Mouse (Mus musculus) midbrain, embryonic 13.5 days (tissue): ENCODE measurements around the gene Prf1. TPM values are rescaled to one million over a fixed set of nuclear protein-coding genes. Genes with fewer than 3 reads are reported as not detected.

Experiments used
- ATAC-seq: fragments of 200-750 bp; cut with Nextera tagmentation; 2 replicates; pipeline ENCODE4 v1.8.0; 2017; ENCODE audit warnings: mild to moderate bottlenecking, moderate TSS enrichment, moderate library complexity
- H3K27ac ChIP-seq: fragments of 300-500 bp; sonication (generic); 2 replicates; pipeline ENCODE4 v1.5.1; 2015; ENCODE audit warnings: inconsistent platforms, mild to moderate bottlenecking, moderate library complexity
- H3K27me3 ChIP-seq: fragments of 300-500 bp; sonication (generic); 2 replicates; pipeline ENCODE4 v1.6.1; 2015; ENCODE audit warnings: mild to moderate bottlenecking, inconsistent platforms
- H3K36me3 ChIP-seq: fragments of 300-500 bp; sonication (generic); 2 replicates; pipeline ENCODE4 v1.6.1; 2015; ENCODE audit warnings: mild to moderate bottlenecking, inconsistent platforms
- H3K4me1 ChIP-seq: fragments of 300-500 bp; sonication (generic); replicated peaks from 2 replicates; pipeline ENCODE4 v1.6.1; 2015; ENCODE audit warnings: inconsistent platforms
- H3K4me2 ChIP-seq: fragments of 300-500 bp; sonication (generic); replicated peaks from 2 replicates; pipeline ENCODE4 v1.6.1; 2015; ENCODE audit warnings: moderate library complexity, mild to moderate bottlenecking, inconsistent platforms
- H3K4me3 ChIP-seq: fragments of 300-500 bp; sonication (generic); replicated peaks from 2 replicates; pipeline ENCODE4 v1.5.1; 2015; ENCODE audit warnings: mild to moderate bottlenecking, inconsistent platforms
- H3K9ac ChIP-seq: fragments of 300-500 bp; sonication (generic); replicated peaks from 2 replicates; pipeline ENCODE4 v1.6.1; 2015; ENCODE audit warnings: mild to moderate bottlenecking, inconsistent platforms
- H3K9me3 ChIP-seq: fragments of 300-500 bp; sonication (generic); 2 replicates; pipeline ENCODE4 v1.6.1; 2016; ENCODE audit warnings: mild to moderate bottlenecking, inconsistent platforms
- WGBS: fragments of 180-500 bp; shearing (Covaris S2); methylation state at CpG from one replicate; pipeline ENCODE4 v1.1.7; 2015; 5-methylcytosine and 5-hydroxymethylcytosine counted together
- polyA plus RNA-seq: library from polyadenylated mRNA; unstranded; fragments of >200 nt; fragmentation: Nextera tagmentation; extraction: Ambion mirVana; gene quantifications from 2 replicates; pipeline ENCODE4 v1.2.1, GENCODE M21; 2015

Prf1 gene
- polyA plus RNA-seq, 1 experiment from 2014 or later, result not detected

DNA sequence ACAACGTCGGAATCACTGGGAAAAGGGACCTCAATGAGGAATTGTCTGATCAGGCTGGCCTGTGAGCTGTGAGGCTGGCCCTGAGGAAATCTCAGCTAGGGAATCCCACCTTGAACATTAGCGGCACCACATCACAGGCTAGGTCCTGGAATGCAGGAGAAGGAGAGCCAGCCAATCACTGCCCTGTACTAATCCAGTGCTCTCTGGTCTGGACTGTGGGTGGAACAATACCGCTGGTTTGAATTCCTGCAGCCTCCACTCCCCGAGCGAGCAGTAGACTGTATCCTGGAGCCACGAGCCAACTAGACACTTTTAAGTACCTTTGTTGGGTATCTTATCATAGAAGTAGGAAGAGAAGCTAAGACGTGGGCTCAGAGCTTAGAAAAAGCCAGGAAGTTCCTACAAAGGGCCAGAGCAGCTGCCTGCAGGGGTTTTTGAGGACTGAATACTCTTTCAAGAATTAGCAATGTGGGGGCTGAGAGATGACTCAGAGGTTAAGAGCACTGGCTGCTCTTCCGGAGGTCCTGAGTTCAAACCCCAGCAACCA, 28.2 kb downstream of the Prf1 start:
- Histone ChIP-seq H3K4me1 (peaks cover 22% of the 10 kb centered on the region), H3K27me3 (no peaks in the 10 kb centered on the region), H3K9me3 (peaks cover 4% of the 10 kb centered on the region; the same call in 1 of the 2 replicates), H3K4me2 (no peak overlapping the region), H3K9ac (no peak overlapping the region), H3K4me3 (no peak overlapping the region), H3K27ac (no peak overlapping the region), H3K36me3 (peaks cover 8% of the 10 kb centered on the region)
- no peak for ATAC-seq
- 35% methylated on average over 9 of the region's 9 CpGs for WGBS

GRCm38 (mm10) chr10:61327545-61327944, 29.9 kb downstream of the Prf1 start:
- Histone ChIP-seq H3K4me3 (no peak overlapping the region), H3K9ac (0 out of 2 replicates have a peak overlapping the region, but pooled peaks have one; percentile 6), H3K4me1 (peaks cover 23% of the 10 kb centered on the region), H3K4me2 (no peak overlapping the region), H3K9me3 (peaks cover 4% of the 10 kb centered on the region; the same call in 1 of the 2 replicates), H3K27me3 (no peaks in the 10 kb centered on the region), H3K27ac (no peak overlapping the region), H3K36me3 (peaks cover 8% of the 10 kb centered on the region)
- 79% methylated on average over 10 of the region's 10 CpGs for WGBS
- ATAC-seq, result no peak

GRCm38 (mm10) chr10:61328927-61329326, 31.3 kb downstream of the Prf1 start:
- ATAC-seq, result peak; percentile 51
- no peaks in the 10 kb centered on the region for H3K9me3 ChIP-seq
- H3K27ac ChIP-seq, result no peak overlapping the region
- H3K4me1 ChIP-seq, result peaks cover 23% of the 10 kb centered on the region
- 44% methylated on average over 7 of the region's 7 CpGs for WGBS
- H3K36me3 ChIP-seq, result no peaks in the 10 kb centered on the region
- no peak overlapping the region for H3K4me2 ChIP-seq
- no peak overlapping the region for H3K4me3 ChIP-seq
- no peak overlapping the region for H3K9ac ChIP-seq
- H3K27me3 ChIP-seq, result no peaks in the 10 kb centered on the region

GRCm38 (mm10) chr10:61331046-61331445, 33.4 kb downstream of the Prf1 start:
- peaks cover 23% of the 10 kb centered on the region for H3K4me1 ChIP-seq
- no peak overlapping the region for H3K4me2 ChIP-seq
- H3K9ac ChIP-seq, result no peak overlapping the region
- no peaks in the 10 kb centered on the region for H3K9me3 ChIP-seq
- 88% methylated on average over 5 of the region's 5 CpGs for WGBS
- no peak overlapping the region for H3K27ac ChIP-seq
- H3K27me3 ChIP-seq, result no peaks in the 10 kb centered on the region
- no peaks in the 10 kb centered on the region for H3K36me3 ChIP-seq
- no peak overlapping the region for H3K4me3 ChIP-seq
- ATAC-seq, result no peak

DNA sequence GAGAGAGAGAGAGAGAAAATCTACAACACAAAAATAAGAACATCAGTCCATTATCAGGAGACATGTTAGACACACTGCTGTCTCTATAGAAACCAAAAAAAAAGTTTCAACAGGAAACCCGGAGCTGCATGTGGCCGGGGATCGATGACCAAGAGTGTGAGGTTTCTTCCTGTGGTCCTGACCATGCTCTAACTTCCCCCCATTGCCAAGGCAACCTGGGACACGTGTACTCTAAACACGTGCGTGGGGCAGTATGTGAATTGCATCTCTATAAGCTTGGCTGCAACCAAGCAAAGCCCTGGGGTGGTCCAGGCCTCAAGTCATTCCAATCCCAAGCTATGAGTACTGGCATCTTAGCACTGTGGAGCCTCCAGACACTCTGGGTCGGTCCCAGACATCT, 36.9 kb downstream of the Prf1 start:
- Histone ChIP-seq H3K4me3 (no peak overlapping the region), H3K9me3 (no peaks in the 10 kb centered on the region), H3K36me3 (no peaks in the 10 kb centered on the region), H3K9ac (no peak overlapping the region), H3K4me1 (0 out of 2 replicates have a peak, but pooled peaks cover 3% of the 10 kb centered on the region), H3K4me2 (no peak overlapping the region), H3K27ac (no peak overlapping the region), H3K27me3 (no peaks in the 10 kb centered on the region)
- 73% methylated on average over 7 of the region's 7 CpGs for WGBS
- no peak for ATAC-seq

GRCm38 (mm10) chr10:61336137-61336536, 38.5 kb downstream of the Prf1 start:
- no peaks in the 10 kb centered on the region for H3K9me3 ChIP-seq
- H3K4me2 ChIP-seq, result no peak overlapping the region
- no peak overlapping the region for H3K4me3 ChIP-seq
- WGBS, result 24% methylated on average over 6 of the region's 6 CpGs
- no peaks in the 10 kb centered on the region for H3K4me1 ChIP-seq
- ATAC-seq, result peak; percentile 68
- H3K27me3 ChIP-seq, result no peaks in the 10 kb centered on the region
- no peak overlapping the region for H3K9ac ChIP-seq
- H3K36me3 ChIP-seq, result no peaks in the 10 kb centered on the region
- H3K27ac ChIP-seq, result no peak overlapping the region

DNA sequence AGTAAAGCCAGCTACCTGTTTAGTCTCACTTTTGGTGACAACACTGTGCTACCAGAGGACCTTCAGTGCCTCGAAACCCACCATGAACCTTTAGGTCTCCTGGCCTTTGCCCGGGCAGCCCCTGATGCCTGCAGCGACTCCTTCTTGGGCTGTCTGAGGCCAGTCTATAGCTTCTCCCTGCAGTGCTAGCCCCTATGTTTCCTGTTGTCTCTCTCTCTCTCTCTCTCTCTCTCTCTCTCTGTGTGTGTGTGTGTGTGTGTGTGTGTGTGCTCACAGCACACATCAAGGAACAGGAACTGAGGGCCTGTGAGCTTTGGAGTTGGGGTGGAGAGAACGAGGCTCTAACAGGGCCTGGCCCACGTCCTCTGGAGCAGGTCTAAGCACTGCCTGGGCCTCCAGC, 39.0 kb downstream of the Prf1 start:
- H3K9ac ChIP-seq, result no peak overlapping the region
- no peaks in the 10 kb centered on the region for H3K9me3 ChIP-seq
- no peaks in the 10 kb centered on the region for H3K4me1 ChIP-seq
- no peak for ATAC-seq
- H3K36me3 ChIP-seq, result no peaks in the 10 kb centered on the region
- WGBS, result 73% methylated on average over 5 of the region's 5 CpGs
- no peak overlapping the region for H3K4me3 ChIP-seq
- no peak overlapping the region for H3K27ac ChIP-seq
- H3K4me2 ChIP-seq, result no peak overlapping the region
- no peaks in the 10 kb centered on the region for H3K27me3 ChIP-seq

GRCm38 (mm10) chr10:61337665-61338064, 40.0 kb downstream of the Prf1 start:
- Histone ChIP-seq H3K4me1 (no peaks in the 10 kb centered on the region), H3K36me3 (no peaks in the 10 kb centered on the region), H3K27ac (no peak overlapping the region), H3K4me2 (no peak overlapping the region), H3K9me3 (no peaks in the 10 kb centered on the region), H3K4me3 (no peak overlapping the region), H3K27me3 (no peaks in the 10 kb centered on the region), H3K9ac (no peak overlapping the region)
- no peak for ATAC-seq
- WGBS, result 94% methylated on average over 11 of the region's 11 CpGs

DNA sequence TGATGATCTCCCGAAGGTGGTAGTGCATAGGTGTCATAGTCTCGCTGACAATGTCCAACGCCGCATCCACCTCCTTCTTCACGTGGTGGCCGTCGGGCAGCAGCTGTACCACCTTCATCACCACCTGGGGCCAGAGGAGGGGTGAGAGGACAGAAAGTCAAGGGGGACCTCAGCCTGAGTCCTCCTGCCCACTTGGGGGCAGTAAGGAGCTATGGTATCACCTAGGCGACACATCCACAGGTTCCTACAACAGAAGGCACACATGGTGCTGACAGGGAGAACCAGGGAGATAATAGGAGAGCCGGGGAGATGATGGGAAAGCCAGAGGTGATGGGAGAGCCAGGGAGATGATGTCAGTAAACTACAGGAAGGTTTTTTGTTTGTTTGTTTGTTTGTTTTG, 41.6 kb downstream of the Prf1 start:
- H3K9me3 ChIP-seq, result no peaks in the 10 kb centered on the region
- H3K27ac ChIP-seq, result no peak overlapping the region
- H3K4me2 ChIP-seq, result no peak overlapping the region
- no peak overlapping the region for H3K4me3 ChIP-seq
- no peaks in the 10 kb centered on the region for H3K4me1 ChIP-seq
- 92% methylated on average over 9 of the region's 9 CpGs for WGBS
- H3K9ac ChIP-seq, result no peak overlapping the region
- H3K27me3 ChIP-seq, result no peaks in the 10 kb centered on the region
- no peak for ATAC-seq
- no peaks in the 10 kb centered on the region for H3K36me3 ChIP-seq

GRCm38 (mm10) chr10:61340247-61340646, 42.6 kb downstream of the Prf1 start:
- no peak overlapping the region for H3K4me3 ChIP-seq
- no peak overlapping the region for H3K27ac ChIP-seq
- WGBS, result 76% methylated on average over 9 of the region's 9 CpGs
- no peak for ATAC-seq
- H3K9ac ChIP-seq, result no peak overlapping the region
- H3K4me1 ChIP-seq, result peaks cover 6% of the 10 kb centered on the region
- no peaks in the 10 kb centered on the region for H3K27me3 ChIP-seq
- H3K36me3 ChIP-seq, result no peaks in the 10 kb centered on the region
- no peak overlapping the region for H3K4me2 ChIP-seq
- H3K9me3 ChIP-seq, result no peaks in the 10 kb centered on the region

DNA sequence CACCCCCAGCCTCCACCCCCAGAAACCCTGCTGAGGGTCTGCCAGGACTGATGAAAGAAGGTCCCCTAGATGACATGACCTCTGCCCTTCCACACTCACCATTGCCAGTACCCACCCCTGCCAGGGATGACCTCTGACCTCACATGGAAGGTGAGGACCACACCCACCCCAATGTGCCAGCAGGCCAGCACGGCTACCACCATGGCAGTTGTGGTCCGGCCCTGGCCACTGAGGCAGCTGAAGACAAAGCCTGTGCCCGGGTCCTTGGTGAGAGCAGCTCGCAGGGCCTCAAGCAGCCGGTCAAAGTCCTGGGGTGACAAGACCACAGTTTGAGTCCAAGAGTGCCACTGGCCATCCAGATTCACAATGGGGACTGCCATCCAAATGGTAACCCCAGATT, 43.4 kb downstream of the Prf1 start:
- no peak for ATAC-seq
- no peak overlapping the region for H3K9ac ChIP-seq
- peaks cover 8% of the 10 kb centered on the region for H3K4me1 ChIP-seq
- H3K27ac ChIP-seq, result no peak overlapping the region
- WGBS, result 93% methylated on average over 5 of the region's 5 CpGs
- no peaks in the 10 kb centered on the region for H3K27me3 ChIP-seq
- H3K4me3 ChIP-seq, result no peak overlapping the region
- H3K36me3 ChIP-seq, result no peaks in the 10 kb centered on the region
- H3K4me2 ChIP-seq, result no peak overlapping the region
- no peaks in the 10 kb centered on the region for H3K9me3 ChIP-seq

- no peaks in the 10 kb centered on the region for H3K36me3 ChIP-seq
- H3K9me3 ChIP-seq, result no peaks in the 10 kb centered on the region
- 69% methylated on average over 6 of the region's 6 CpGs for WGBS
- ATAC-seq, result peak; percentile 41
- no peak overlapping the region for H3K27ac ChIP-seq
- no peak overlapping the region for H3K9ac ChIP-seq
- H3K4me3 ChIP-seq, result no peak overlapping the region
- H3K4me2 ChIP-seq, result no peak overlapping the region
- H3K4me1 ChIP-seq, result peaks cover 12% of the 10 kb centered on the region
- H3K27me3 ChIP-seq, result no peaks in the 10 kb centered on the region
Observed at GRCm38 (mm10) chr10:61341557-61341956, 43.9 kb downstream of the Prf1 start.

GRCm38 (mm10) chr10:61342750-61343149, 45.1 kb downstream of the Prf1 start:
- Histone ChIP-seq H3K9ac (no peak overlapping the region), H3K9me3 (no peaks in the 10 kb centered on the region), H3K27me3 (no peaks in the 10 kb centered on the region), H3K36me3 (no peaks in the 10 kb centered on the region; the same call in 1 of the 2 replicates), H3K27ac (no peak overlapping the region), H3K4me1 (peaks cover 12% of the 10 kb centered on the region), H3K4me3 (no peak overlapping the region), H3K4me2 (no peak overlapping the region)
- 93% methylated on average over 13 of the region's 13 CpGs for WGBS
- ATAC-seq, result no peak
